Mouse (Mus musculus) G1E (cell line): ENCODE data around the gene Spata31d1b. TPM values are rescaled to one million over a fixed set of nuclear protein-coding genes. Genes with fewer than 3 reads are reported as not detected.
"Not testable (repeated sequence)": the region's sequence is repeated elsewhere in the genome, so short reads cannot be mapped to it uniquely, and the experiment has no call there.

Experiments used
- ATAC-seq: 2 replicates; pipeline ENCODE4 v1.8.0; 2016; ENCODE audit warnings: mild to moderate bottlenecking; ENCODE audit not compliant: insufficient number of reproducible peaks, poor library complexity, low FRiP score, severe bottlenecking; ENCODE audit errors: extremely low read depth
- DNase-seq: peaks from one replicate; pipeline ENCODE4 v3.0.0; 2012; ENCODE audit warnings: low spot score
- H3K27me3 ChIP-seq: 2 replicates; pipeline ENCODE4 v1.6.1; 2012; ENCODE audit warnings: mild to moderate bottlenecking, low read length, inconsistent platforms; ENCODE audit not compliant: insufficient read depth
- H3K36me3 ChIP-seq: replicated peaks from 2 replicates; pipeline ENCODE3; 2012; ENCODE audit warnings: mild to moderate bottlenecking, inconsistent platforms
- H3K4me1 ChIP-seq: 2 replicates; pipeline ENCODE4 v1.6.1; 2012; ENCODE audit warnings: low read depth, low read length, inconsistent platforms, mixed read lengths; ENCODE audit not compliant: insufficient read depth
- H3K4me3 ChIP-seq: 2 replicates; pipeline ENCODE4 v1.5.1; 2012; ENCODE audit warnings: low read depth, mild to moderate bottlenecking, inconsistent platforms, low read length, moderate library complexity, mixed read lengths
- H3K9me3 ChIP-seq: replicated peaks from 2 replicates; pipeline ENCODE4 v1.6.1; 2012; ENCODE audit warnings: inconsistent platforms
- CTCF ChIP-seq: IDR thresholded peaks from 2 replicates; pipeline ENCODE4 v1.5.1; 2012; ENCODE audit warnings: low read depth, low read length, inconsistent platforms, mixed read lengths
- GATA1 ChIP-seq: IDR thresholded peaks from 2 replicates; pipeline ENCODE4 v1.6.1; 2012; ENCODE audit warnings: borderline replicate concordance, low read length, inconsistent platforms, mixed read lengths
- GATA2 ChIP-seq: IDR thresholded peaks from 2 replicates; pipeline ENCODE4 v1.6.1; 2012; ENCODE audit warnings: low read depth, low read length, inconsistent platforms, borderline replicate concordance
- POLR2AphosphoS5 ChIP-seq: IDR thresholded peaks from 2 replicates; pipeline ENCODE4 v1.6.1; 2012; ENCODE audit warnings: low read depth, low read length, inconsistent platforms; ENCODE audit not compliant: insufficient replicate concordance
- TAL1 ChIP-seq: conservative IDR thresholded peaks from 2 replicates; pipeline ENCODE4 v1.6.1; 2012; ENCODE audit warnings: low read depth, low read length, inconsistent platforms, mixed read lengths
- polyA plus RNA-seq: library from polyadenylated mRNA; stranded (reverse); fragments of >175 nt; gene quantifications from 2 replicates; pipeline ENCODE4 v1.2.3, GENCODE M21; 2012
- total RNA-seq, 2 experiments: library from RNA; stranded (forward) in 1 of 2; stranded (reverse) in 1 of 2; fragments of 200-1000 nt in 1 of 2; fragments of >200 nt in 1 of 2; fragmentation: Nextera tagmentation in 1 of 2; gene quantifications; 2 replicates each; pipeline ENCODE4 v1.2.3; 2014 to 2017

The Spata31d1b gene
- total and polyA plus RNA-seq, 3 experiments: 0.22 TPM; not detected in 2

DNA sequence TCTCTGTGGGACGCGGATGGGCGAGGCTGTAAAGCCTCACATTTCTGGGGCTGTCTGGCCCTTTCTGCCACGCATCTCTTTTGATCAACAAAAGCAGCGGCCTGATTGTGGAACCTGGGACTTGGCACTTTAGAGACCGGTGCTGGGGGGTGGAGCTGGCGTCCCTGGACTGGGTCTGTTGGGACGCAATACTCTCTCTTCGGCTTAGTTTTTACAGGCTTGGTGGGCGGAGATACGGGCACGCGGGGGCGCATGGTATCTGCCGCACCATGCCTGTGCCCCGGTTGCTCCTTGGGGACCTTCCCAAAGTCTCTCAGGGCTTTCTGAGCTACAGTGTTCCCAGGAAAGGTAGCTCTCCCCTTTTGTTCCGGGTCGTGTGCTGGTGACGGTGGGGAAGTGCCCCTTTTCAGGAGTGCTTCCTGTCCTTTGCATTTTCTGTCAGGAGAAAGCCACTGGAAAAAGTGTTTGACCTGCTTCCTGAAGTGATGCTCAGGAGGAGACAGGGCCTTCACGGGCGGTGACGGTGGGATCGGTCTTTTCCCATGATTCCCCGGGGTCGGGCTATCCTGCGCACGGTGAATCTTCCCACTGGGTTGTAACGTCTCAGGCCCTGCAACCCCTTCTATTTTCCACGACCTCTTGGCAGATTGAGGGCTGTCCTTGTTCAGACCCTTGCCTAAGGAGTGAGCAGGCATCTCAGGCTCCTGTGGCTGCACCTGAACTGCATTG lies 14.2 kb downstream of the Spata31d1b start:
- H3K4me3 ChIP-seq: no peak overlapping the region
- TF ChIP-seq CTCF (no peak), GATA1 (no peak), TAL1 (no peak), POLR2AphosphoS5 (no peak), GATA2 (no peak)
- no peaks in the 10 kb centered on the region for H3K9me3 ChIP-seq
- DNase-seq: no peak
- no peaks in the 10 kb centered on the region for H3K36me3 ChIP-seq
- H3K27me3 ChIP-seq: peaks cover 16% of the 10 kb centered on the region; the same call in 1 of the 2 replicates
- ATAC-seq: no peak
- peaks cover 36% of the 10 kb centered on the region for H3K4me1 ChIP-seq

DNA sequence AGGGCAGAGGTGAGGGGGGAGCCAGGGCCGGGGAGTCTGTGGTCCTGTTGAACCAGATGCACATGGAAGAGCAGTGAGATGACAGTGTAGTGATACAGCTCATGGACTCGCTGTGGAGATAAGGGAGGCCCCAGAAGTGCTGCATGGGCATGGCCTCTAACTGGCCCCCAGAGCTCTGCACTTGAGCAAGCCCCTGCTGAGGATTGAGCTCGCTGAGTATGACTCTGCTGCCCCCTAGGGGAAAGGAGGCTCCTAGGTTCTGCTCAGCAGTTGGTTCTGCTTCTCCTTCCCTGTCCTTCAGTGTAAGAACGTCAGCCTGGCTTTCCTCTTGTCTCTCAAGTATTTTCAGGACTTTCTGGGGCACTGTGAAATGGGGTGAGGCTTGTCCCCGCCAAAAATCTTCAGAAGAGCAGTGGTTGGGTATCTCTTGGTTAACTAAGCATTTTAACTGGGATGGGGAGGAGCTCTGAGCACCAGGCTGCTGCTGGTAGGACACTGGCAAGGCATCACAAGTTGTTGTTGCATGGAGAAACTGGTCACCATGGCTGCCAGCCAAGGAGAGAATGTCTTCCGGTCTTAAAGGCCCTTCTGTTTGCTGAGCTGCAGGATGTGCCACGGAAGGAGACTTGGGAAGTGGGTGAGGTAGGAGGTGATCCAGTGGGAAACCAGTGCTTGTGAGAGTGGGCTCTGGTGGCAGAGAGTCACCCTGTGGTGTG lies 16.5 kb downstream of the Spata31d1b start:
- peak; percentile 78 for DNase-seq
- no peak for TF ChIP-seq TAL1
- peak; percentile 95 for TF ChIP-seq CTCF
- TF ChIP-seq GATA1: no peak
- TF ChIP-seq POLR2AphosphoS5: no peak

DNA sequence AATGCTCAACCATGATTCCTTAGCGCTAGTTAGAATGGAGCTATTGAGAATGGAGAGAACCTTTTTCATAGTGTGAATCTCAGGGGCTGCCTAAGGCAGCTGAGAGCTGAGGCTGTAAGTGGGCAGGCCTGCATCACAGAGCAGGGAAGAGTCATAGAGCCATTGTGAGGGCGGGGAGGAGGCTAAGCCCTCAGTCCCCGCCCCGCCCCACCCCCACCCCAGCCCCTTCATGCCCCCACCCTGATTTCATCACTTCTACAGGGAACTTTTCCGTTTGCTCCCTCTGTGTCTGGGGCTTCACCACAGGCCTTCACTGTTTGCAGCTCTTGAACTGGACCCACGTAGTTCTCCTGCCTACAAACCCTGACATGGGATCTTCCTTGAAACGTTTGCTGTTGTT lies 19.6 kb downstream of the Spata31d1b start, which contains the start of gene Spata31d1d:
Gene Spata31d1d (minus strand): TSS at position 101 of the 400 bp plus-strand sequence.
- H3K4me1 ChIP-seq: peaks cover 66% of the 10 kb centered on the region
- H3K9me3 ChIP-seq: no peaks in the 10 kb centered on the region
- ATAC-seq (no peak), DNase-seq (no peak)
- no peak for TF ChIP-seq POLR2AphosphoS5
- TF ChIP-seq GATA2: no peak
- TF ChIP-seq CTCF: no peak
- no peak for TF ChIP-seq GATA1
- no peak for TF ChIP-seq TAL1
- no peak within 1 kb of the TSS for H3K4me3 ChIP-seq
- no peaks in the 10 kb centered on the region for H3K36me3 ChIP-seq
- H3K27me3 ChIP-seq: peaks cover 2% of the 10 kb centered on the region; the same call in 1 of the 2 replicates

More for the DNA sequence above, 16.5 kb downstream of the Spata31d1b start:
- Histone ChIP-seq H3K27me3 (peaks cover 14% of the 10 kb centered on the region; the same call in 1 of the 2 replicates), H3K36me3 (no peaks in the 10 kb centered on the region), H3K4me1 (peaks cover 50% of the 10 kb centered on the region), H3K4me3 (no peak overlapping the region), H3K9me3 (no peaks in the 10 kb centered on the region)
- ATAC-seq: peak; percentile 86

DNA sequence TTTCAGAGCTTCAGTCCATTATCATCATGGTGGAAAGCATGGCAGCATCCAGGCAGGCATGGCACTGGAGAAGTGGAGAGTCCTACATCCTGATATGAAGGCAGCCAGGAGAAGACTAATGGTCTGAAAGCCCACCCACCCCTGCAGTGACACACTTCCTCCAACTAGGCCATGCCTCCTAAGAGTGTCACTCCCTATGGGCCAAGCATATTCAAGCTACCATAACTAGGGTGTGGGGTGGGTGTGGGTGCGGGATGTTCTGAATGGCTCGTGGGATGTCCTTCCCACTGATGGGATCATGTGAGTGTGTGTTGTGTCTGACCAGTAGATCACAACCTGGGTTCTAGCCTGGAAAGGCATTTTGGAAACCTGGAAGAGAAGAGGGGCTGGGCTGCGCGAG lies 21.9 kb downstream of the Spata31d1b start:
- Histone ChIP-seq H3K27me3 (no peaks in the 10 kb centered on the region; the same call in 1 of the 2 replicates), H3K4me1 (peaks cover 64% of the 10 kb centered on the region), H3K4me3 (peak overlapping the region; percentile 45; the same call in 1 of the 2 replicates), H3K36me3 (no peaks in the 10 kb centered on the region), H3K9me3 (no peaks in the 10 kb centered on the region)
- TF ChIP-seq CTCF: no peak
- no peak for TF ChIP-seq GATA2
- TF ChIP-seq GATA1: no peak
- TF ChIP-seq POLR2AphosphoS5: no peak
- no peak for TF ChIP-seq TAL1
- ATAC-seq (no peak), DNase-seq (no peak)

DNA sequence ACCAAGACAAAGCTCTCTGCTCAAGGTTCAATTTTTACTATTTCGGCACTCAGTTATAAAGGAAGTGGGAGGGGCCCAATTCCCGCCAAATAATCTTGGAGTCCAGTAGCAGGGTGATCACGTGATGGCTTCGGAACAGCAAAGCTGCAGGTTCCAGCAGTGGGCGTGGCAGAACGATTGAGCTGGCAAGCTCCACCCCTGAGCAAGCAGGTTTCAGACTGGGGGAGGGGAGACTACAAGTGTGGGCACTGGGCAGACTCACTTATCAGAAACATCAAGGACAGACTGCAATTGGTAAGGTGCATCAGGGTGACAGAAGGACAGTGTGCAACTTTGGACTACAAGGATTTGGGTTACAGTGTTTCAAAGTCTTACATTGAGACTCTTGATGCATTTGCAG lies 22.3 kb downstream of the Spata31d1b start:
- DNase-seq, H3K9me3 ChIP-seq, H3K36me3 ChIP-seq, H3K27me3 ChIP-seq: not testable (repeated sequence)
- ATAC-seq: 0 out of 2 replicates have a peak, but pooled peaks have one; percentile 11
- Histone ChIP-seq H3K4me3 (peak overlapping the region; percentile 28; the same call in 1 of the 2 replicates), H3K4me1 (peaks cover 62% of the 10 kb centered on the region)

DNA sequence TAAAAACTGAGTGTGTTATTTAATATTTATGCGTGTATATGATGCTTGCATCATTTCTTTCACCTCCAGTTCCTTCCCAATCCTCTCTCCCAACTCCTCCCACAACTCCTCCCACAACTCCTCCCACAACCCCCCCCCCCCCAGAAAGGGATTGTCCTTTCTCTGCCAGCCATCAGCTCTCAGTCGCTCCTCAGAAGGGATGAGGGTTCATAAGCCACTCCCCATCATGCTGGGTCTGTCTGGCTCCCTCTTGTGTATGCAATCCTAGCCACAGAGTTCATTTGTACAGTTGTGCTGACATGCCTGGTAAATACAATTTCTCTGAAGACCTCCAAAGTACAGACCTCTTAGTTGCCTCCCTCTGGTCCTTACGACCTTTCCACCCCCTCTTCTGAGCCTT lies 23.1 kb downstream of the Spata31d1b start:
- Histone ChIP-seq H3K36me3 (no peaks in the 10 kb centered on the region), H3K9me3 (no peaks in the 10 kb centered on the region), H3K4me1 (peaks cover 65% of the 10 kb centered on the region), H3K4me3 (no peak overlapping the region), H3K27me3 (no peaks in the 10 kb centered on the region)
- DNase-seq (peak; percentile 68), ATAC-seq (peak; percentile 85)
- TF ChIP-seq GATA2 (no peak), TAL1 (no peak), CTCF (no peak)
